Mouse (Mus musculus): ENCODE measurements at regions not wholly inside any gene's neighbourhood (a gene's known extent, or its start where the extent isn't known, plus 50 kb on each side); places are given as distances from the start of the nearest gene placed in this dataset.

DNA sequence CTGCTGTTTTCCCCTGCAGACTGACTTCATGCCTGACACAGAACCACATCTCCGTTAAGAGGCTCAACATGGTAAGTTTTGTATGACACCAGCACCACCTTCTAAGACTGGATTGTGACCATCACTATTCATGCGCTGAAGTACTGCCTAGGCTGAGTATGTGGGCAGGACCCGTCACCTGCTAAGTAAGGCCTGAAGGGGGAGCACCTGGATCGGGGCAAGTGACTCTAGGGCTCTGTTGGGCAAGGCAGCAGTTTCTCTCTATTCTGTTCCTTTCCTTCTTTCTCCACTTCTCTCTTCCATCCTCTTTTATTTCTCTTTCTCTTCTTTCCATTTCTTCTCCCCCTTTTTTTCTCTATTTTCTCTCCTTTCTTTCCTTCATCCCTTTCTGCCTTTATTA, 574.8 kb downstream of the Fat4 start:
- peaks cover 0 to 8% of the 10 kb centered on the region in 2 experiments; a peak in 2 of 4 replicates for H3K4me1 ChIP-seq (ENCODE audit: control insufficient read depth in 1 of 2, insufficient read depth in 2 of 2)
- TF ChIP-seq ZC3H11A (IDR thresholded peaks at IDR 0.05; ENCODE audit: low read depth, low read length) (no peak), ZNF384 (IDR thresholded peaks at IDR 0.05; ENCODE audit: low read depth, low read length) (no peak), MAX (IDR thresholded peaks at IDR 0.05; ENCODE audit: low read length) (no peak), TCF12 (IDR thresholded peaks at IDR 0.05; ENCODE audit: low read depth, low read length) (no peak), USF2 (conservative IDR thresholded peaks at IDR 0.05; ENCODE audit: low read depth, low read length) (no peak), ELF1 (IDR thresholded peaks at IDR 0.05; ENCODE audit: low read depth, low read length) (no peak), CHD2 (IDR thresholded peaks at IDR 0.05; ENCODE audit: low read length) (no peak), USF1 (IDR thresholded peaks at IDR 0.05; ENCODE audit: low read depth, low read length) (no peak), RAD21 (IDR thresholded peaks at IDR 0.05; ENCODE audit: low read depth, low read length) (peak; percentile 63), ETS1 (conservative IDR thresholded peaks at IDR 0.05; ENCODE audit: low read depth, low read length) (no peak), SMC3 (IDR thresholded peaks at IDR 0.05; ENCODE audit: low read depth, low read length) (peak; percentile 55), MEF2A (IDR thresholded peaks at IDR 0.05; ENCODE audit: borderline replicate concordance, low read depth, low read length) (no peak), POLR2A (IDR thresholded peaks at IDR 0.05; ENCODE audit: low read depth, low read length) (no peak), ZMIZ1 (IDR thresholded peaks at IDR 0.05; ENCODE audit: low read depth, low read length) (no peak), CHD1 (IDR thresholded peaks at IDR 0.05; ENCODE audit: low read depth, low read length) (no peak), RCOR1 (conservative IDR thresholded peaks at IDR 0.05; ENCODE audit: low read depth, low read length) (no peak), HCFC1 (IDR thresholded peaks at IDR 0.05; ENCODE audit: low read depth, low read length) (no peak), CTCF (conservative IDR thresholded peaks at IDR 0.05 in 1 of 2, IDR thresholded peaks at IDR 0.05 in 1 of 2; ENCODE audit: low read depth in 2 of 2, low read length in 2 of 2) (peak in 1 of 2 experiments; percentile 67; a peak in 2 of 4 replicates), ZKSCAN1 (IDR thresholded peaks at IDR 0.05; ENCODE audit: borderline replicate concordance, low read depth, low read length) (no peak), POLR2AphosphoS2 (IDR thresholded peaks at IDR 0.05; ENCODE audit: low read depth, low read length) (no peak), GABPA (IDR thresholded peaks at IDR 0.05; ENCODE audit: insufficient replicate concordance, low read depth, low read length) (no peak), JUND (conservative IDR thresholded peaks at IDR 0.05; ENCODE audit: low read depth, low read length) (no peak), IRF4 (IDR thresholded peaks at IDR 0.05; ENCODE audit: low read depth, low read length) (no peak)
- dilution Hi-C loops (cut with MboI; ENCODE audit: extremely low pct_ligation_motif_present, extremely low pct_unique_long_range_greater_than_20kb, low sequenced_read_pairs), result no loop called here

DNA sequence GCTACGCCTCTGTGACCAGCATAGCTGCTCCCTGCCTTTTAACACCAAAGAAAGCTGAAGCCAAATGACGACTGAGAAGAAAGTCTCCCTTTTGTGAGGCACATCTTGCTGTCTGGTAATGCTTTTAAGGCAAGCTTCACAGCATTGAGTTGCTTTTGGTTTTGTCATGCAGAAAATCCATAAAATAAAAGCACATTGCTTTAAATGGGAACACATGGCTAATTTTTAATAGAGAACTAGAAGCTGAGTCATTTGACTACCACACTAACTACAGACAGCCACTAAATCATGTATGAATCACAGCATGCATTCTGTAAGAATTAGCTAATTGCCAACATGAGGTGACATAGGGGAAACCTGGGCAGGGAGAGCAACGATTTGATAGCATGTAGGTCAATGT, 579.1 kb downstream of the Fat4 start:
- Histone ChIP-seq H3K4me2 (ENCODE audit: insufficient read depth, low read depth, poor library complexity, severe bottlenecking) (no peak overlapping the region), H3K36me3 (replicated peaks in 1 of 2; ENCODE audit: control insufficient read depth in 1 of 2, insufficient read depth in 1 of 2, low read length in 1 of 2) (no peaks in the 10 kb centered on the region), H3K27me3 (replicated peaks) (no peaks in the 10 kb centered on the region), H3K4me1 (ENCODE audit: control insufficient read depth in 1 of 2, insufficient read depth in 2 of 2) (peaks cover 0 to 4% of the 10 kb centered on the region in 2 experiments; a peak in 2 of 4 replicates), H3K4me3 (replicated peaks in 1 of 3; ENCODE audit: low read depth in 2 of 3, low read length in 2 of 3, poor library complexity in 1 of 3) (no peak overlapping the region), H3K9me3 (replicated peaks; ENCODE audit: low read length) (no peaks in the 10 kb centered on the region), H3K79me2 (replicated peaks; ENCODE audit: control insufficient read depth, extremely low read depth, insufficient read depth, poor library complexity, severe bottlenecking) (no peaks in the 10 kb centered on the region), H3K9ac (ENCODE audit: insufficient read depth, low read depth) (no peak overlapping the region), H3K27ac (ENCODE audit: insufficient read depth, low read depth) (no peak overlapping the region)
- no peak for DNase-seq (ENCODE audit: extremely low read depth)
- dilution Hi-C loops (cut with MboI; ENCODE audit: extremely low pct_ligation_motif_present, extremely low pct_unique_long_range_greater_than_20kb, low sequenced_read_pairs) (no loop called here), in situ Hi-C loops (cut with MboI; ENCODE audit: low pct_ligation_motif_present, low pct_unique_long_range_greater_than_20kb, low sequenced_read_pairs) (no loop called here)
- no peak for TF ChIP-seq MXI1 (IDR thresholded peaks at IDR 0.05; ENCODE audit: low read depth, low read length)

More for the DNA sequence above, 574.8 kb downstream of the Fat4 start:
- no peaks in the 10 kb centered on the region for H3K79me2 ChIP-seq (replicated peaks; ENCODE audit: control insufficient read depth, extremely low read depth, insufficient read depth, poor library complexity, severe bottlenecking)
- in situ Hi-C loops (cut with MboI; ENCODE audit: low pct_ligation_motif_present, low pct_unique_long_range_greater_than_20kb, low sequenced_read_pairs), result no loop called here
- H3K27me3 ChIP-seq (replicated peaks), result no peaks in the 10 kb centered on the region
- no peak overlapping the region for H3K4me3 ChIP-seq (replicated peaks in 1 of 3; ENCODE audit: low read depth in 2 of 3, low read length in 2 of 3, poor library complexity in 1 of 3)
- H3K27ac ChIP-seq (ENCODE audit: insufficient read depth, low read depth), result no peak overlapping the region
- H3K9ac ChIP-seq (ENCODE audit: insufficient read depth, low read depth), result no peak overlapping the region
- peak; percentile 29 for DNase-seq (ENCODE audit: extremely low read depth)
- no peaks in the 10 kb centered on the region for H3K9me3 ChIP-seq (replicated peaks; ENCODE audit: low read length)
- no peak overlapping the region for H3K4me2 ChIP-seq (ENCODE audit: insufficient read depth, low read depth, poor library complexity, severe bottlenecking)
- no peaks in the 10 kb centered on the region for H3K36me3 ChIP-seq (replicated peaks in 1 of 2; ENCODE audit: control insufficient read depth in 1 of 2, insufficient read depth in 1 of 2, low read length in 1 of 2)
